Mouse (Mus musculus): ENCODE measurements around the gene Gsdmc3. TPM values are rescaled to one million over a fixed set of nuclear protein-coding genes. Genes with fewer than 3 reads are reported as not detected.
"Not testable (repeated sequence)": the region's sequence is repeated elsewhere in the genome, so short reads cannot be mapped to it uniquely, and the experiment has no call there.

Gene Gsdmc3
- not detected in 2 replicates for polyA plus RNA-seq (2015; fragmentation: Nextera tagmentation; extraction: Ambion mirVana)

DNA sequence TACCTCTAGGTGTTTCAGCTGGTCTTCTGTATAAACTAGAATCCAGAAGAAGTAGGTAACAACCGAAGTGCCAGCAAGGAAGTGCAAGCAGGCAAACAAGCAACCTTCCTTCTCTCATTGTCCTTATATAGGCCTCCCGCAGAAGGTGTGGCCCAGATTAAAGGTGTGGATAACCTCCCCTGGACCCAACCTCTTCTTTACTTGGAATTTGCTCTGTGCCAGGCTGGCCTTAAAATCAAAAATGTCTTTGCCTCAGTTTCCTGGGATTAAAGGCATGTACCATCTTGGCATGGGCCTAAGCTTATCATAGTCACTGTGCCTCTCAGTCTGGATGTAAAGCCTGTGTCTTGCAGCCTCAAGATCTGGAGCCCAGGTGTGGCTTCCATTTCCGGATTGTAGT, at the start of gene Gsdmc3:
Gene Gsdmc3, minus strand, starts transcription at position 101 of the 400 bp plus-strand sequence.
- not testable (repeated sequence) for H3K4me1 ChIP-seq (ENCODE audit: insufficient read depth); DNase-seq; H3K27me3 ChIP-seq (ENCODE audit: insufficient read depth, low read length); H3K9ac ChIP-seq (replicated peaks); H3K4me2 ChIP-seq (ENCODE audit: low read depth, low read length); H3K9me3 ChIP-seq (ENCODE audit: low read length); H3K27ac ChIP-seq (ENCODE audit: low read depth); ATAC-seq; H3K36me3 ChIP-seq (replicated peaks; ENCODE audit: insufficient read depth, low read length); H3K4me3 ChIP-seq (ENCODE audit: low read depth, low read length)
- WGBS (ENCODE audit: insufficient replicate concordance) = 77% methylated on average over 1 of the region's 3 CpGs

GRCm38 (mm10) chr15:63926201-63926600, 47.8 kb upstream of the Gsdmc3 start:
- no peaks in the 10 kb centered on the region for H3K4me1 ChIP-seq (ENCODE audit: insufficient read depth)
- H3K27ac ChIP-seq (ENCODE audit: low read depth) = no peak overlapping the region
- DNase-seq = no peak
- no peak overlapping the region for H3K4me3 ChIP-seq (ENCODE audit: low read depth, low read length)
- TF ChIP-seq CTCF (IDR thresholded peaks at IDR 0.05; ENCODE audit: low read depth) (no peak), EP300 (IDR thresholded peaks at IDR 0.05; ENCODE audit: low read depth) (no peak)
- H3K9me3 ChIP-seq (ENCODE audit: low read length) = no peaks in the 10 kb centered on the region
- no peak for ATAC-seq
- no peak overlapping the region for H3K4me2 ChIP-seq (ENCODE audit: low read depth, low read length)
- no peak overlapping the region for H3K9ac ChIP-seq (replicated peaks)
- 74% methylated on average over 3 of the region's 3 CpGs for WGBS (ENCODE audit: insufficient replicate concordance)
- no peaks in the 10 kb centered on the region for H3K27me3 ChIP-seq (ENCODE audit: insufficient read depth, low read length)
- peaks cover 19% of the 10 kb centered on the region for H3K36me3 ChIP-seq (replicated peaks; ENCODE audit: insufficient read depth, low read length)

GRCm38 (mm10) chr15:63924484-63924883, 46.1 kb upstream of the Gsdmc3 start:
- Histone ChIP-seq H3K36me3 (replicated peaks; ENCODE audit: insufficient read depth, low read length) (peaks cover 7% of the 10 kb centered on the region), H3K27me3 (ENCODE audit: insufficient read depth, low read length) (no peaks in the 10 kb centered on the region), H3K4me1 (ENCODE audit: insufficient read depth) (no peaks in the 10 kb centered on the region), H3K9ac (replicated peaks) (no peak overlapping the region), H3K4me3 (ENCODE audit: low read depth, low read length) (no peak overlapping the region), H3K4me2 (ENCODE audit: low read depth, low read length) (no peak overlapping the region), H3K9me3 (ENCODE audit: low read length) (no peaks in the 10 kb centered on the region), H3K27ac (ENCODE audit: low read depth) (no peak overlapping the region)
- WGBS (ENCODE audit: insufficient replicate concordance) = 79% methylated on average over 1 of the region's 1 CpGs
- 0 out of 2 replicates have a peak, but pooled peaks have one; percentile 3 for TF ChIP-seq CTCF (IDR thresholded peaks at IDR 0.05; ENCODE audit: low read depth)
- no peak for TF ChIP-seq EP300 (IDR thresholded peaks at IDR 0.05; ENCODE audit: low read depth)
- DNase-seq (peak; percentile 16), ATAC-seq (no peak)

GRCm38 (mm10) chr15:63921618-63922017, 43.3 kb upstream of the Gsdmc3 start:
- H3K27ac ChIP-seq (ENCODE audit: low read depth); ATAC-seq; H3K9ac ChIP-seq (replicated peaks); H3K4me1 ChIP-seq (ENCODE audit: insufficient read depth); DNase-seq; H3K4me3 ChIP-seq (ENCODE audit: low read depth, low read length); H3K9me3 ChIP-seq (ENCODE audit: low read length); H3K4me2 ChIP-seq (ENCODE audit: low read depth, low read length); H3K27me3 ChIP-seq (ENCODE audit: insufficient read depth, low read length); H3K36me3 ChIP-seq (replicated peaks; ENCODE audit: insufficient read depth, low read length): not testable (repeated sequence)
- WGBS (ENCODE audit: insufficient replicate concordance) = 48% methylated on average over 2 of the region's 5 CpGs

DNA sequence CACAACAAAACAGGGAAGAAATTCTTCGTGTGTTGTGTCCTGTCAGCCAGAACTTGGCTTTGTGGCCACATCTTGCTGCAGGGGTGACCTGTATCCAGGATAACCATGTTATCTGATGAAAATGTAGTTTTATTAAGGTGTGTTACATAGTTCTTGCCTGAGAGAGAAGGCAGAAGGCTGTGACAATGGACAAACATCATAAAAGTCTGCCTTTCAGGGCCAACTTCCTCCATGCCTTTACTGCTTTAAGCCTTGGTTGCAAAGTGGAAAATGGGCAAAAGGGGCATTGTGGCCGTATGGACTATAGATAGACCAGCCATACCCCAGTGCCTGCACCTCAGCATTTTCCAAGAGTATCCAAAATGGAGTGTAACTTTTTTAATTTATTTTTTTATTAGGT, 41.4 kb upstream of the Gsdmc3 start:
- 74% methylated on average over 1 of the region's 2 CpGs for WGBS (ENCODE audit: insufficient replicate concordance)
- H3K36me3 ChIP-seq (replicated peaks; ENCODE audit: insufficient read depth, low read length); H3K27ac ChIP-seq (ENCODE audit: low read depth); ATAC-seq; DNase-seq; H3K27me3 ChIP-seq (ENCODE audit: insufficient read depth, low read length); H3K4me2 ChIP-seq (ENCODE audit: low read depth, low read length); H3K9me3 ChIP-seq (ENCODE audit: low read length); H3K4me3 ChIP-seq (ENCODE audit: low read depth, low read length); H3K9ac ChIP-seq (replicated peaks); H3K4me1 ChIP-seq (ENCODE audit: insufficient read depth): not testable (repeated sequence)

- DNase-seq; ATAC-seq; H3K36me3 ChIP-seq (replicated peaks; ENCODE audit: insufficient read depth, low read length); H3K4me3 ChIP-seq (ENCODE audit: low read depth, low read length); H3K4me2 ChIP-seq (ENCODE audit: low read depth, low read length); H3K9me3 ChIP-seq (ENCODE audit: low read length); H3K27ac ChIP-seq (ENCODE audit: low read depth); H3K9ac ChIP-seq (replicated peaks); H3K4me1 ChIP-seq (ENCODE audit: insufficient read depth); H3K27me3 ChIP-seq (ENCODE audit: insufficient read depth, low read length): not testable (repeated sequence)
- 59% methylated on average over 3 of the region's 4 CpGs for WGBS (ENCODE audit: insufficient replicate concordance)
Observed at GRCm38 (mm10) chr15:63916584-63916983, 38.2 kb upstream of the Gsdmc3 start.

GRCm38 (mm10) chr15:63912197-63912596, 33.8 kb upstream of the Gsdmc3 start, which contains the start of gene Gsdmc4:
Gene Gsdmc4 (minus strand): TSS chr15:63912297.
- not testable (repeated sequence) for H3K4me2 ChIP-seq (ENCODE audit: low read depth, low read length); H3K36me3 ChIP-seq (replicated peaks; ENCODE audit: insufficient read depth, low read length)
- WGBS (ENCODE audit: insufficient replicate concordance) = 70% methylated on average over 2 of the region's 2 CpGs

GRCm38 (mm10) chr15:63909896-63910295, 31.5 kb upstream of the Gsdmc3 start:
- H3K4me3 ChIP-seq (ENCODE audit: low read depth, low read length); H3K4me1 ChIP-seq (ENCODE audit: insufficient read depth); ATAC-seq; H3K27ac ChIP-seq (ENCODE audit: low read depth); H3K36me3 ChIP-seq (replicated peaks; ENCODE audit: insufficient read depth, low read length); H3K9me3 ChIP-seq (ENCODE audit: low read length); H3K9ac ChIP-seq (replicated peaks); H3K4me2 ChIP-seq (ENCODE audit: low read depth, low read length); DNase-seq; H3K27me3 ChIP-seq (ENCODE audit: insufficient read depth, low read length): not testable (repeated sequence)

More at GRCm38 (mm10) chr15:63912197-63912596, 33.8 kb upstream of the Gsdmc3 start, which contains the start of gene Gsdmc4:
- ATAC-seq; H3K9ac ChIP-seq (replicated peaks); H3K27ac ChIP-seq (ENCODE audit: low read depth); H3K4me3 ChIP-seq (ENCODE audit: low read depth, low read length); H3K27me3 ChIP-seq (ENCODE audit: insufficient read depth, low read length); DNase-seq; H3K4me1 ChIP-seq (ENCODE audit: insufficient read depth); H3K9me3 ChIP-seq (ENCODE audit: low read length): not testable (repeated sequence)

All from liver, postnatal 0 days (tissue).